Mouse (Mus musculus) hindbrain, embryonic 11.5 days (tissue): ENCODE results near the gene Suv39h1. TPM values are rescaled to one million over a fixed set of nuclear protein-coding genes. Genes with fewer than 3 reads are reported as not detected.
"Not testable (repeated sequence)": the region's sequence is repeated elsewhere in the genome, so short reads cannot be mapped to it uniquely, and the experiment has no call there.

Experiments used
- ATAC-seq: fragments of 200-750 bp; cut with Nextera tagmentation; 2 replicates; pipeline ENCODE4 v1.8.0; 2017; ENCODE audit warnings: mild to moderate bottlenecking, moderate TSS enrichment, moderate library complexity; ENCODE audit not compliant: low FRiP score
- DNase-seq: peaks from one replicate; pipeline ENCODE4 v3.0.0-alpha.2; 2015; ENCODE audit warnings: low spot score
- H3K27ac ChIP-seq: fragments of 300-500 bp; sonication (generic); 2 replicates; pipeline ENCODE4 v1.5.1; 2014; ENCODE audit warnings: mild to moderate bottlenecking, low read depth, low read length
- H3K27me3 ChIP-seq: fragments of 300-500 bp; sonication (generic); 2 replicates; pipeline ENCODE4 v1.6.1; 2014; ENCODE audit warnings: mild to moderate bottlenecking, low read length, moderate library complexity, mixed read lengths; ENCODE audit not compliant: control insufficient read depth, insufficient read depth
- H3K36me3 ChIP-seq: fragments of 300-500 bp; sonication (generic); 2 replicates; pipeline ENCODE4 v1.6.1; 2014; ENCODE audit warnings: mild to moderate bottlenecking, low read length, moderate library complexity, mixed read lengths; ENCODE audit not compliant: control insufficient read depth, insufficient read depth
- H3K4me1 ChIP-seq: fragments of 300-500 bp; sonication (generic); replicated peaks from 2 replicates; pipeline ENCODE4 v1.6.1; 2014; ENCODE audit warnings: low read length, mixed read lengths; ENCODE audit not compliant: control insufficient read depth, insufficient read depth
- H3K4me2 ChIP-seq: fragments of 300-500 bp; sonication (generic); replicated peaks from 2 replicates; pipeline ENCODE4 v1.6.1; 2014; ENCODE audit warnings: mild to moderate bottlenecking, low read depth, low read length
- H3K4me3 ChIP-seq: fragments of 300-500 bp; sonication (generic); 2 replicates; pipeline ENCODE4 v1.5.1; 2014; ENCODE audit warnings: low read depth, low read length
- H3K9ac ChIP-seq: fragments of 300-500 bp; sonication (generic); 2 replicates; pipeline ENCODE4 v1.6.1; 2014; ENCODE audit warnings: low read depth, low read length
- H3K9me3 ChIP-seq: fragments of 300-500 bp; sonication (generic); 2 replicates; pipeline ENCODE4 v1.6.1; 2016; ENCODE audit warnings: low read length; ENCODE audit not compliant: control insufficient read depth
- WGBS: fragments of 180-500 bp; shearing (Covaris S2); extraction: QIAGEN DNeasy Blood & Tissue Kit; methylation state at CpG from one replicate; pipeline ENCODE4 v1.1.7; 2014; 5-methylcytosine and 5-hydroxymethylcytosine counted together
- polyA plus RNA-seq: library from polyadenylated mRNA; unstranded; fragments of >200 nt; fragmentation: Nextera tagmentation; extraction: Ambion mirVana; gene quantifications from 2 replicates; pipeline ENCODE4 v1.2.1, GENCODE M21; 2014

Gene Suv39h1
- polyA plus RNA-seq, 1 experiment from 2014 or later = 59.8 TPM

DNA sequence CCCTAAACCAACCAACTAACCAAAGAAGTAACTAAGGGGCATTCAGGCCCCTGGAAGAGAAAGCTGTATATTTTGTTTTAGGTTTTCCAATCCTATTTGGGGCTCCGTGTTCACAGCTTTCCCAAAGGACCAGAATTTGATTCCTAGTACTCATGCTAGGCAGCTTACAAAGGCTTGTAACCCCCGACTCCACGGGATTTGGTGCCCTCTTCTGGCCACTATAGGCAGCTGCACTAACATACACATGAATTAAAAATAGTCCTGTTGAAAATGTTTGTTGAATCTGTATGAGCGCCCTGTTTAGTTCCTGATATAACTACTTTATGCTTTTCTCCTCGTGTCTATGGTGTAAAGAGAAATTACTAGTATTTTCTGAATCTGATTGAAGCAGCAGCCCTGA lies 57.4 kb downstream of the Suv39h1 start:
- no peak overlapping the region for H3K27ac ChIP-seq
- H3K36me3 ChIP-seq = no peaks in the 10 kb centered on the region
- H3K9me3 ChIP-seq = no peaks in the 10 kb centered on the region
- no peak overlapping the region for H3K4me2 ChIP-seq
- no peaks in the 10 kb centered on the region for H3K27me3 ChIP-seq
- no peaks in the 10 kb centered on the region for H3K4me1 ChIP-seq
- ATAC-seq (no peak), DNase-seq (peak; percentile 64)
- no peak overlapping the region for H3K9ac ChIP-seq
- no peak overlapping the region for H3K4me3 ChIP-seq
- 16% methylated on average over 5 of the region's 5 CpGs for WGBS

DNA sequence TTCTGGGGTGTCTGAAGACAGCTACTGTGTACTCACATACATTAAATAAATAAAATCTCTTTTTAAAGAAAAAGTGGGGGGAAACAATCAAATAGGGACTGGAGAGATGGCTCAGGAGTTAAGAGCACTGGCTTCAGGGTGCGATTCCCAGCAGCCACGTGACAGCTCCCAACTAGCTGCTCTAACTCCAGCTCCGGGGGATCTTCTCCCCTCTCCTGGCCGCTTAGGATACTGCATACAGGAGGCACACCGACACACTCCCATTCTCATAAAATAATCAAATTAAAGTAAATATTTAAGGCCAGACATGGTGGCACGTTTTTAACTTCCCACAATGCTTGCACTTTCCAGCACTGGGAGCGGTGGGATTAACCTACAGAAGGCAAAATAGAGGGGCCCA lies 58.9 kb downstream of the Suv39h1 start:
- H3K27ac ChIP-seq, H3K9ac ChIP-seq, H3K9me3 ChIP-seq, H3K36me3 ChIP-seq, H3K27me3 ChIP-seq, H3K4me3 ChIP-seq, H3K4me2 ChIP-seq, ATAC-seq, H3K4me1 ChIP-seq: not testable (repeated sequence)
- peak; percentile 22 for DNase-seq
- 30% methylated on average over 7 of the region's 7 CpGs for WGBS

DNA sequence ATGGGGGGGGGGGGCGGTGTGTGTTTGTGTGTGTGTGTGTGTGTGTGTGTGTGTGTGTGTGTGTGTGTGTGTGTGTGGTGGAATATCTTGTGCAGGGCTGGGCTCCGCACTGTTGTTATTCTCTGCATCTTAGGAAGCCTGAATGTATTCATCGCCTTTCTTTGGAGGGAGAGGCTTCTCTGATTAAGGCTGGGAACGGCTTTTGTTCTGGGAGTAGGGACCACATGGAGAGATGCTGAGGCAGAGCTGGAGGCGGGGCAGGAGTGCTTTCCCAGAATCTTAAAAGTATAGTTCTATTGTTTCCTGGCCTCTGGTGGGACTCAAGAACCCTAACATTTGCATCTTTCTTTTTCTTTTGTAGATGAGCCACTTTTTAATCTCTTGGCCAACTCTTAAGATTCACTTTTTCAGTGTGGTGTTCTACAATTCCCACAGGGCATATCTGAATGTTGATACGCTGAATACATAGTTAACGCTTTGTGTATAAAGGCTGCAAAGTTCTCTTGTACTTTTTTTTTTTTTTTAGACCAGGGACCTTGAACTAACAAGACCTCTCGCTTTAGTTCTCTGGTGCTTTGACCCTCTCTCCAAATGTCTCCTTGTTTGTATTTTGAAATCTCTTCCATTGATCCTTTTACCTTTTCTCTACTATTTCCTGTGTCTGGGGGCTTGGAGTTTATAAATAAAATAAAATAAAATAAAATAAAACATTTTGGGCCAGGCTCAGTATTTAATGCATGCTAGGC lies 60.8 kb downstream of the Suv39h1 start:
- Histone ChIP-seq H3K4me3 (no peak overlapping the region), H3K27ac (peak overlapping the region; percentile 42; the same call in 1 of the 2 replicates)
- peak; percentile 73 for ATAC-seq

DNA sequence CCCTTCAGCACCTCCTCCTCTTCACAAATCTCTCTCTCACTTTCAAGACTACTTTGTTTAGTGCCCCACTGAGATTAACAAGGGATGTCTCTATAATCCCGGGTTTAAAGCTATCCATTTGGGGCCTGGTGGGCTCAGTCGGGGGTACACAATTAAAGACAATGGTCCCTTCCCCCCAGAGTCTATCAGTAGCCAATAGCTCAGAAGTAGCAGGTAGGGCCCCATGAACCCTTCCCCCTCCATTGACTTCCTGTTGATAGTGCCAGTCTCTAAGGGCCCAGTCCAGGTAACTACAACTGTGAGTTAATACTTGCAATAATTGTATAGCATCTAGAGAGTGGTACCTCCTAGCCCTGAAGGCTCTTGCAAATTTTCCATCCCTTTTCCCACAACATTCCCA lies 61.4 kb downstream of the Suv39h1 start:
- no peak overlapping the region for H3K4me2 ChIP-seq
- H3K9ac ChIP-seq = no peak overlapping the region
- H3K27me3 ChIP-seq = no peaks in the 10 kb centered on the region
- 10% methylated on average over 2 of the region's 2 CpGs for WGBS
- DNase-seq = no peak
- peak overlapping the region; percentile 42; the same call in 1 of the 2 replicates for H3K27ac ChIP-seq
- peak; percentile 48 for ATAC-seq
- H3K4me1 ChIP-seq = no peaks in the 10 kb centered on the region
- H3K36me3 ChIP-seq = no peaks in the 10 kb centered on the region
- no peak overlapping the region for H3K4me3 ChIP-seq
- H3K9me3 ChIP-seq = no peaks in the 10 kb centered on the region

More for the DNA sequence above, 60.8 kb downstream of the Suv39h1 start:
- no peaks in the 10 kb centered on the region for H3K4me1 ChIP-seq
- no peaks in the 10 kb centered on the region for H3K36me3 ChIP-seq
- DNase-seq = peak; percentile 28
- H3K9ac ChIP-seq = no peak overlapping the region
- no peak overlapping the region for H3K4me2 ChIP-seq
- 16% methylated on average over 7 of the region's 8 CpGs for WGBS
- H3K9me3 ChIP-seq = no peaks in the 10 kb centered on the region
- H3K27me3 ChIP-seq = no peaks in the 10 kb centered on the region

Other genes with a start within 250 kb of the Suv39h1 start
- gene Otud5, start 233.4 kb downstream of the Suv39h1 start, polyA plus RNA-seq = 32.4 and 37.5 TPM in 2 replicates
- 6.4 and 7.1 TPM in 2 replicates for gene Pim2, start 196.5 kb downstream of the Suv39h1 start, polyA plus RNA-seq
- 11.5 and 13.3 TPM in 2 replicates for gene Slc35a2, start 190.7 kb downstream of the Suv39h1 start, polyA plus RNA-seq
- 155 and 161 TPM in 2 replicates for gene Pqbp1, start 175.5 kb downstream of the Suv39h1 start, polyA plus RNA-seq
- gene Timm17b, start 175.4 kb downstream of the Suv39h1 start, polyA plus RNA-seq = 168 and 179 TPM in 2 replicates
- gene Gm10491, start 166.9 kb downstream of the Suv39h1 start, polyA plus RNA-seq = not detected in 2 replicates
- not detected in 2 replicates for gene Gm10490, start 165.2 kb downstream of the Suv39h1 start, polyA plus RNA-seq
- 23.9 and 25.9 TPM in 2 replicates for gene Pcsk1n, start 154.9 kb downstream of the Suv39h1 start, polyA plus RNA-seq
- not detected in 2 replicates for gene Eras, start 146.2 kb downstream of the Suv39h1 start, polyA plus RNA-seq
- gene Hdac6, start 126.9 kb downstream of the Suv39h1 start, polyA plus RNA-seq = 46.0 and 48.5 TPM in 2 replicates
- 3.9 and 4.9 TPM in 2 replicates for gene Gata1, start 96.7 kb downstream of the Suv39h1 start, polyA plus RNA-seq
- not detected in 2 replicates for gene Glod5, start 56.3 kb downstream of the Suv39h1 start, polyA plus RNA-seq
- 0.49 and 0.91 TPM in 2 replicates for gene Was, start 15.7 kb upstream of the Suv39h1 start, polyA plus RNA-seq
- gene Wdr13, start 58.1 kb upstream of the Suv39h1 start, polyA plus RNA-seq = 25.6 and 30.8 TPM in 2 replicates
- gene Rbm3, start 71.1 kb upstream of the Suv39h1 start, polyA plus RNA-seq = 450 and 452 TPM in 2 replicates
- gene Tbc1d25, start 101.4 kb upstream of the Suv39h1 start, polyA plus RNA-seq = 10.5 and 13.2 TPM in 2 replicates
- 38.1 and 39.3 TPM in 2 replicates for gene Ebp, start 118.8 kb upstream of the Suv39h1 start, polyA plus RNA-seq
- gene Porcn, start 131.8 kb upstream of the Suv39h1 start, polyA plus RNA-seq = 20.3 and 20.4 TPM in 2 replicates
- gene Ftsj1, start 177.6 kb upstream of the Suv39h1 start, polyA plus RNA-seq = 42.8 and 43.3 TPM in 2 replicates
- gene Slc38a5, start 196.4 kb upstream of the Suv39h1 start, polyA plus RNA-seq = 5.5 and 5.7 TPM in 2 replicates